Mouse (Mus musculus) erythroblast, embryonic 14.5 days (primary cell): Measurements from ENCODE around the gene Ppp1r10.

Experiments used
- GATA1 ChIP-seq: IDR thresholded peaks from 2 replicates; pipeline ENCODE4 v1.6.1; 2012; ENCODE audit warnings: low read length, inconsistent platforms, mixed read lengths
- TAL1 ChIP-seq: IDR thresholded peaks from 3 replicates; pipeline ENCODE4 v1.6.1; 2012; ENCODE audit warnings: low read length, inconsistent platforms, mixed read lengths

- no peak for TF ChIP-seq GATA1
- no peak for TF ChIP-seq TAL1
Observed at GRCm38 (mm10) chr17:35883777-35884176, 32.5 kb upstream of the Ppp1r10 start.
